15 mouse cellular contexts compared by ENCODE assay signal in genomic region chr3:117751665-117752064, GRCm38 (mm10).
DNase-seq lines count a peak whose midpoint lies in the region; ATAC-seq and TF ChIP-seq lines count a peak whose summit lies in the region.
"Had no signal": no experiment of that assay in that cellular context is flagged by ENCODE, and none has a peak within 500 bp of the region (broad histone marks: within the 10 kb centered on the region; RNA-seq: fewer than 3 reads in every experiment).

No protein-coding gene starts in this region.

- no peaks in the 10 kb centered on the region for H3K36me3 ChIP-seq in heart, postnatal 0 days (replicated peaks; ENCODE audit: control insufficient read depth, insufficient read depth, low read length)
- H3K36me3 ChIP-seq in heart, embryonic 10.5 days, result no peaks in the 10 kb centered on the region
- H3K36me3 ChIP-seq in lung, embryonic 14.5 days (ENCODE audit: insufficient read depth), result no peaks in the 10 kb centered on the region
- no peaks in the 10 kb centered on the region for H3K36me3 ChIP-seq in forebrain, embryonic 16.5 days (ENCODE audit: control insufficient read depth, insufficient read depth)
- H3K36me3 ChIP-seq: G1E had no signal

- H3K27me3 ChIP-seq in heart, postnatal 0 days (ENCODE audit: control insufficient read depth, insufficient read depth, low read length), result no peaks in the 10 kb centered on the region
- no peaks in the 10 kb centered on the region for H3K27me3 ChIP-seq in heart, embryonic 10.5 days (ENCODE audit: insufficient read depth, poor library complexity, severe bottlenecking)
- H3K27me3 ChIP-seq in lung, embryonic 14.5 days (ENCODE audit: insufficient read depth, low read length), result no peaks in the 10 kb centered on the region
- no peaks in the 10 kb centered on the region for H3K27me3 ChIP-seq in forebrain, embryonic 16.5 days (replicated peaks; ENCODE audit: control insufficient read depth, insufficient read depth, low read length)

- H3K9ac ChIP-seq in heart, postnatal 0 days (replicated peaks; ENCODE audit: low read depth, low read length), result no peak overlapping the region
- H3K9ac ChIP-seq in lung, embryonic 14.5 days, result no peak overlapping the region
- H3K9ac ChIP-seq in forebrain, embryonic 16.5 days (replicated peaks; ENCODE audit: low read depth, low read length), result no peak overlapping the region
- H3K9ac ChIP-seq: liver, embryonic 14.5 days had no signal

- DNase-seq in heart, postnatal 0 days (ENCODE audit: low spot score), result no peak
- DNase-seq in heart, embryonic 10.5 days (ENCODE audit: low spot score), result no peak
- DNase-seq in lung, embryonic 14.5 days, result peak; percentile 8
- DNase-seq in lung, postnatal 36 days, result no peak
- peak; percentile 20 for DNase-seq in NIH3T3 (ENCODE audit: low read depth)
- DNase-seq in gastrocnemius, postnatal 10 days, result no peak
- no peak for DNase-seq in heart, postnatal 10 days
- DNase-seq: adrenal gland, postnatal 10 days; cerebellum, adult 11 months; gastrocnemius, postnatal 25 days; heart, postnatal 14 days had no signal

- intact Hi-C loops in heart, postnatal 10 days (cut with DNase I), result no loop called here

- ATAC-seq in heart, postnatal 0 days (ENCODE audit: insufficient read depth, low read depth), result no peak
- no peak for ATAC-seq in lung, embryonic 14.5 days (ENCODE audit: insufficient read depth)
- ATAC-seq in forebrain, embryonic 16.5 days, result peak; percentile 37
- ATAC-seq: intestine, embryonic 16.5 days had no signal

- no peaks in the 10 kb centered on the region for H3K9me3 ChIP-seq in heart, postnatal 0 days (replicated peaks; ENCODE audit: control insufficient read depth, low read length)
- H3K9me3 ChIP-seq in heart, embryonic 10.5 days, result no peaks in the 10 kb centered on the region
- no peaks in the 10 kb centered on the region for H3K9me3 ChIP-seq in lung, embryonic 14.5 days (ENCODE audit: low read depth, low read length)
- H3K9me3 ChIP-seq in forebrain, embryonic 16.5 days (ENCODE audit: control insufficient read depth, low read length), result no peaks in the 10 kb centered on the region

- no peaks in the 10 kb centered on the region for H3K4me1 ChIP-seq in heart, postnatal 0 days (ENCODE audit: control insufficient read depth, insufficient read depth)
- H3K4me1 ChIP-seq in heart, embryonic 10.5 days, result no peaks in the 10 kb centered on the region
- no peaks in the 10 kb centered on the region for H3K4me1 ChIP-seq in lung, embryonic 14.5 days (ENCODE audit: insufficient read depth)
- H3K4me1 ChIP-seq in forebrain, embryonic 16.5 days (replicated peaks; ENCODE audit: control insufficient read depth, insufficient read depth, low read length), result no peaks in the 10 kb centered on the region; the same call in 1 of the 2 replicates

- H3K4me3 ChIP-seq in heart, postnatal 0 days (ENCODE audit: low read depth, low read length), result no peak overlapping the region
- H3K4me3 ChIP-seq in heart, embryonic 10.5 days, result no peak overlapping the region
- no peak overlapping the region for H3K4me3 ChIP-seq in lung, embryonic 14.5 days (ENCODE audit: low read depth, low read length)
- no peak overlapping the region for H3K4me3 ChIP-seq in forebrain, embryonic 16.5 days (replicated peaks; ENCODE audit: low read length)

- 49% methylated on average over 2 of the region's 2 CpGs for WGBS in heart, postnatal 0 days
- 53% methylated on average over 2 of the region's 2 CpGs for WGBS in heart, embryonic 10.5 days
- WGBS in lung, embryonic 14.5 days, result 71% methylated on average over 2 of the region's 2 CpGs
- 44% methylated on average over 2 of the region's 2 CpGs for WGBS in forebrain, embryonic 16.5 days

- TF ChIP-seq EP300 in heart, postnatal 0 days (IDR thresholded peaks at IDR 0.05; ENCODE audit: low read depth), result no peak

- TF ChIP-seq CTCF in heart, postnatal 0 days (IDR thresholded peaks at IDR 0.05; ENCODE audit: low read depth), result peak; percentile 49
- peak; percentile 28 for TF ChIP-seq CTCF in lung, embryonic 14.5 days (IDR thresholded peaks at IDR 0.05; ENCODE audit: low read depth)

- H3K4me2 ChIP-seq in heart, postnatal 0 days (ENCODE audit: low read depth, low read length), result no peak overlapping the region
- H3K4me2 ChIP-seq in lung, embryonic 14.5 days, result no peak overlapping the region
- H3K4me2 ChIP-seq in forebrain, embryonic 16.5 days (ENCODE audit: low read length), result no peak overlapping the region

- no peak overlapping the region for H3K27ac ChIP-seq in heart, postnatal 0 days (ENCODE audit: low read depth)
- H3K27ac ChIP-seq in heart, embryonic 10.5 days, result no peak overlapping the region
- H3K27ac ChIP-seq in lung, embryonic 14.5 days (ENCODE audit: low read depth), result no peak overlapping the region
- H3K27ac ChIP-seq in forebrain, embryonic 16.5 days (ENCODE audit: low read length), result no peak overlapping the region
- H3K27ac ChIP-seq: liver, embryonic 14.5 days had no signal

Comparison
In these comparisons a context has a peak if more than half of its experiments do, and no peak if none do; other contexts are left out.
1. DNase-seq: peak in lung, embryonic 14.5 days (single experiment) and NIH3T3 (single experiment); none in heart, postnatal 0 days (single experiment), heart, embryonic 10.5 days (single experiment), lung, postnatal 36 days (single experiment), gastrocnemius, postnatal 10 days (single experiment) and heart, postnatal 10 days (0 of 2).